Mouse (Mus musculus): ENCODE measurements around the gene Cdc42se2. TPM values are rescaled to one million over a fixed set of nuclear protein-coding genes. Genes with fewer than 3 reads are reported as not detected.

Gene Cdc42se2
- polyA plus RNA-seq, 1 experiment from 2014 or later, result 65.1 TPM

DNA sequence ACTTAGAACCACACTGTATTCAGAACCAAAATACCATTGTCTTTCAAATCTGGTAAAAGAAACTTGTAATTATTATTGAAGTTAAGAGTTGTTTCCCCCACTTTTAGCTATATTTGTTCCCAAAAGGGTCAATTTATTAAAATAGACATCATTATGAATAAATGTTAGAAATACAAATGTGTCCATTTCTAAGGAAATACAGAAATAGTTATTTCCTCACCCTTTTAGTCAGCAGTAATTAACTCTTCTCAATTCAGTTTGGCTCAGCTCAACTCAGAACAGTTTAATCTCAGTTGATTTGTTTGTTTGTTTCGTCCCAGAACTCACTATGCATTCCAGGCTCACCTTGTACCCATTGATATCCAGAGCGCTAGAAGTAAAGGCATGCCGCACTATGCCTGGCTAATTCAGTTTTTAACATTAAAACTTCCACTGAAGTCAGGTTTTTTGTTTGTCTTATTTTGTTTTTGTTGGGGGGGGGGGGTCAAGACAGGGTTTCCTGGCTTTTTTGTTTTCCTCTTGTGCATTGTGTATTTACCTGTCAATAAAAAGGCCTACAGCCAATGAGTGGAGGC is 19.3 kb downstream of the Cdc42se2 start:
- Histone ChIP-seq H3K4me2 (ENCODE audit: low read length) (no peak overlapping the region), H3K9me3 (ENCODE audit: control insufficient read depth, low read length) (no peaks in the 10 kb centered on the region), H3K4me1 (ENCODE audit: control insufficient read depth in 2 of 2, insufficient read depth in 2 of 2, low read length in 2 of 2) (peaks cover 2 to 36% of the 10 kb centered on the region in 2 experiments; a peak in 3 of 4 replicates), H3K27me3 (ENCODE audit: control insufficient read depth, insufficient read depth, low read length) (no peaks in the 10 kb centered on the region), H3K9ac (ENCODE audit: low read length) (no peak overlapping the region), H3K4me3 (ENCODE audit: control insufficient read depth in 1 of 2, insufficient read depth in 1 of 2, low read depth in 1 of 2, low read length in 2 of 2) (no peak overlapping the region), H3K36me3 (ENCODE audit: control insufficient read depth, insufficient read depth, low read length) (no peaks in the 10 kb centered on the region), H3K27ac (replicated peaks in 1 of 2; ENCODE audit: control insufficient read depth in 1 of 2, insufficient read depth in 1 of 2, low read depth in 2 of 2, low read length in 2 of 2) (no peak overlapping the region)
- no peak for ATAC-seq (ENCODE audit: insufficient number of reproducible peaks, insufficient read depth, low FRiP score, low read depth)
- WGBS, result 92% methylated on average over 3 of the region's 3 CpGs

DNA sequence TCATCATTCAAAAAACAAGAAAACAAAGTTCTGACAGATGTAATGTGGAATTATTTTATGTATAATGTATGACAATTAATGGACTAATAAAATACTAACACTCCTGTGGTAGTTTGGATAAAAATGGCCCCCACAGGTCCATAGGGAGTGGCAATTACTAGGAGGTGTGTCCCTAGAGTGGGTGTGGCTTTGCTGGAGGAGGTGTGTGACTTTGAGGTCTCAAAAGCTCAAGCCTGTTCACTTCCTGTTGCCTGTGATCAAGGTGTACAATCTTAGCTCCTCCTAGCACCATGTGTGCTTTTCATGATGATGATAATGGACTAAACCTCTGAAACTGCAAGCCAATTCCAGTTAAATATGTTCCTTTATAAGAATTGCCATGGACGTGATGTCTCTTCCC is 22.7 kb downstream of the Cdc42se2 start:
- Histone ChIP-seq H3K36me3 (ENCODE audit: control insufficient read depth, insufficient read depth, low read length) (no peaks in the 10 kb centered on the region), H3K9ac (ENCODE audit: low read length) (no peak overlapping the region), H3K9me3 (ENCODE audit: control insufficient read depth, low read length) (no peaks in the 10 kb centered on the region), H3K4me3 (ENCODE audit: control insufficient read depth in 1 of 2, insufficient read depth in 1 of 2, low read depth in 1 of 2, low read length in 2 of 2) (no peak overlapping the region), H3K27ac (replicated peaks in 1 of 2; ENCODE audit: control insufficient read depth in 1 of 2, insufficient read depth in 1 of 2, low read depth in 2 of 2, low read length in 2 of 2) (no peak overlapping the region), H3K4me1 (ENCODE audit: control insufficient read depth in 2 of 2, insufficient read depth in 2 of 2, low read length in 2 of 2) (peaks cover 2 to 21% of the 10 kb centered on the region in 2 experiments; a peak in 3 of 4 replicates), H3K27me3 (ENCODE audit: control insufficient read depth, insufficient read depth, low read length) (no peaks in the 10 kb centered on the region), H3K4me2 (ENCODE audit: low read length) (no peak overlapping the region)
- WGBS, result 90% methylated on average over 1 of the region's 1 CpGs
- ATAC-seq (ENCODE audit: insufficient number of reproducible peaks, insufficient read depth, low FRiP score, low read depth), result no peak

DNA sequence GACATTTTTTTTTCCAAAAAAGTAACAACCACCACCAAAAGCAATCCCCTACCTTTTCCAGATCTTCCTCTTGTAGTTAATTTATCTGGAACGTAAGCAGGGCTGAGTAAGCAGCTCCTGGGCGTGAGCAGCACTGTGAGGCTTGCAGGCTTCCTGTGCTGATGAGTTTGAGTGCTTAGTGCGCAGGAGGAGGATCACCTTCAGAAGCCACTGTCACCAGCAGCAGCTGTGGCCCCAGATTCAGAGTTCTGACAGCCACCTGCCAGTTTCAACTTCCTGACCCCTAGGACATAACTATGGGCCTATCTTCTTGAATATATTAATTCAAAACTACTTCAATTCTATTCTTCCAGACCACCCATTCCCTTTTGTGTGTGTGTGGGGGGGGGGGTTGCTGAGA is 23.4 kb downstream of the Cdc42se2 start:
- Histone ChIP-seq H3K9ac (ENCODE audit: low read length) (no peak overlapping the region), H3K27ac (replicated peaks in 1 of 2; ENCODE audit: control insufficient read depth in 1 of 2, insufficient read depth in 1 of 2, low read depth in 2 of 2, low read length in 2 of 2) (no peak overlapping the region), H3K4me3 (ENCODE audit: control insufficient read depth in 1 of 2, insufficient read depth in 1 of 2, low read depth in 1 of 2, low read length in 2 of 2) (no peak overlapping the region), H3K4me1 (ENCODE audit: control insufficient read depth in 2 of 2, insufficient read depth in 2 of 2, low read length in 2 of 2) (peaks cover 2 to 15% of the 10 kb centered on the region in 2 experiments; a peak in 3 of 4 replicates), H3K27me3 (ENCODE audit: control insufficient read depth, insufficient read depth, low read length) (no peaks in the 10 kb centered on the region), H3K4me2 (ENCODE audit: low read length) (no peak overlapping the region), H3K36me3 (ENCODE audit: control insufficient read depth, insufficient read depth, low read length) (no peaks in the 10 kb centered on the region), H3K9me3 (ENCODE audit: control insufficient read depth, low read length) (no peaks in the 10 kb centered on the region)
- no peak for ATAC-seq (ENCODE audit: insufficient number of reproducible peaks, insufficient read depth, low FRiP score, low read depth)
- 60% methylated on average over 3 of the region's 3 CpGs for WGBS

DNA sequence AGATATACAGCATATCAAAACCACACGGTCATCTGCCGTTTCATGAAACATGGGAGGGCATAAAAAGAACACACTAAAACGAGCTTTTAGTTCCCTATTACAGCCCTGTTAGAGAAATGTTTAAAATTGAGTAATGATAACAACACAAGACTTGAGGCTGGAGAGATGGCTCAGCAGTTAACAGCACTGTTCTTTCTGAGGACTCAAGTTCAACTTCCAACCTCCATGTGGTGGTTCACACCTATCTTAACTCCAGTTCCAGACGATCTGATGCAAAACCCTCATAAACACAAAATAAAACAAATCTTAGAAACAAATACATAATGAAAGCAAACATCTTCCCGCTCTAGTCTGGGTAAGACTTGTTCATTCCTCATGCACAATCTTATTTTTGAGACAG is 24.7 kb downstream of the Cdc42se2 start:
- WGBS, result 89% methylated on average over 5 of the region's 5 CpGs

DNA sequence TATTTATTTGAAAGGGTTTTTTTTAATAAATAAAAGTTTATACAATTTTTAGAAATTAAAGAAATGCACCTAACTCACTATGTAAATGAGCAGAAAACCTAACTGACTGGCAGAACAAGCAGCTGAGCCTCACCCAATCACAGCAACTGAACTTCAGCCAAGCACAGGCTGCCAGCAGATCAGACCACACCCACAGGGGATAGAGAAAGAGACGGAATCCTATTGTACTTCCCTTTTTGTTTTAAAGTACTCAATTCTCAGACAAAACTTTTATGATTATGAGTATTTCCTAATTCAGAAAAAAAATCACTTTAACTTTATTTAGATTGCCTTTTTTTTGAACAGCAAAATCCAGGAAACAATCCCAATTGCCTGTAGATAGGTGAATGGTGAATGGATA is 29.5 kb downstream of the Cdc42se2 start:
- Histone ChIP-seq H3K4me2 (ENCODE audit: low read length) (peak overlapping the region; percentile 11; the same call in 1 of the 2 replicates), H3K36me3 (ENCODE audit: control insufficient read depth, insufficient read depth, low read length) (peaks cover 13% of the 10 kb centered on the region), H3K9ac (ENCODE audit: low read length) (no peak overlapping the region), H3K4me3 (ENCODE audit: control insufficient read depth in 1 of 2, insufficient read depth in 1 of 2, low read depth in 1 of 2, low read length in 2 of 2) (no peak overlapping the region), H3K4me1 (ENCODE audit: control insufficient read depth in 2 of 2, insufficient read depth in 2 of 2, low read length in 2 of 2) (peaks cover 2 to 16% of the 10 kb centered on the region in 2 experiments), H3K9me3 (ENCODE audit: control insufficient read depth, low read length) (no peaks in the 10 kb centered on the region), H3K27ac (replicated peaks in 1 of 2; ENCODE audit: control insufficient read depth in 1 of 2, insufficient read depth in 1 of 2, low read depth in 2 of 2, low read length in 2 of 2) (no peak overlapping the region), H3K27me3 (ENCODE audit: control insufficient read depth, insufficient read depth, low read length) (no peaks in the 10 kb centered on the region)
- WGBS, result 40% methylated on average over 1 of the region's 1 CpGs
- ATAC-seq (ENCODE audit: insufficient number of reproducible peaks, insufficient read depth, low FRiP score, low read depth), result no peak

More for the DNA sequence above, 24.7 kb downstream of the Cdc42se2 start:
- no peak overlapping the region for H3K4me2 ChIP-seq (ENCODE audit: low read length)
- H3K4me3 ChIP-seq (ENCODE audit: control insufficient read depth in 1 of 2, insufficient read depth in 1 of 2, low read depth in 1 of 2, low read length in 2 of 2), result no peak overlapping the region
- no peak overlapping the region for H3K27ac ChIP-seq (replicated peaks in 1 of 2; ENCODE audit: control insufficient read depth in 1 of 2, insufficient read depth in 1 of 2, low read depth in 2 of 2, low read length in 2 of 2)
- H3K9me3 ChIP-seq (ENCODE audit: control insufficient read depth, low read length), result no peaks in the 10 kb centered on the region
- no peak for ATAC-seq (ENCODE audit: insufficient number of reproducible peaks, insufficient read depth, low FRiP score, low read depth)
- no peaks in the 10 kb centered on the region for H3K27me3 ChIP-seq (ENCODE audit: control insufficient read depth, insufficient read depth, low read length)
- H3K36me3 ChIP-seq (ENCODE audit: control insufficient read depth, insufficient read depth, low read length), result no peaks in the 10 kb centered on the region
- H3K9ac ChIP-seq (ENCODE audit: low read length), result no peak overlapping the region
- H3K4me1 ChIP-seq (ENCODE audit: control insufficient read depth in 2 of 2, insufficient read depth in 2 of 2, low read length in 2 of 2), result peaks cover 2 to 12% of the 10 kb centered on the region in 2 experiments; a peak in 3 of 4 replicates

DNA sequence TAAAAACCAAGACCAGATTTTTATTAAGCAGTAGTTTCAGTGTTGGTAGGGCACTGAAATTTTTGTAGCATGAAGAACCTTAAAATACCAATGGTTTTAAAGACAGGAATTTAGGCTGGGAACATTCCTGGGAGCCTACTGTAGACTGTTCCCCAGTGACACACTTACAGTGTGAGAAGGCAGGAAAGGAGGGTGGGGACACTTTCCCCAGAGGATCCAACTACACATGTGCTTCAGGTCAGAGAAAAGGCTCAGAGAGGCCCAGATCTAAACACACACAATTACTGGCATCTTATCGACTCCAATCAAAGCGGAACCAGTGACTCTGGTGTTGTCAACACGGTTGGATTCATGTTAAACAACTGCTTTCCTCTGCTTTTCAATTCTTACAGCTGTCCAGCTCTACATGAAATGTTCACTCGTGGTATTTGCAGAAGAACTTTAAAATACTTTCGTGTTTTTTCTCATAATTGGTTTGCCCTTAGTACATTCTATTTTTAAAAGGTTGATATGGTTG is 32.3 kb downstream of the Cdc42se2 start:
- Histone ChIP-seq H3K4me2 (ENCODE audit: low read length) (no peak overlapping the region), H3K27ac (replicated peaks in 1 of 2; ENCODE audit: control insufficient read depth in 1 of 2, insufficient read depth in 1 of 2, low read depth in 2 of 2, low read length in 2 of 2) (no peak overlapping the region), H3K36me3 (ENCODE audit: control insufficient read depth, insufficient read depth, low read length) (peaks cover 21% of the 10 kb centered on the region), H3K27me3 (ENCODE audit: control insufficient read depth, insufficient read depth, low read length) (no peaks in the 10 kb centered on the region), H3K9ac (ENCODE audit: low read length) (no peak overlapping the region), H3K9me3 (ENCODE audit: control insufficient read depth, low read length) (no peaks in the 10 kb centered on the region), H3K4me3 (ENCODE audit: control insufficient read depth in 1 of 2, insufficient read depth in 1 of 2, low read depth in 1 of 2, low read length in 2 of 2) (no peak overlapping the region), H3K4me1 (ENCODE audit: control insufficient read depth in 2 of 2, insufficient read depth in 2 of 2, low read length in 2 of 2) (peaks cover 0 to 19% of the 10 kb centered on the region in 2 experiments)
- no peak for ATAC-seq (ENCODE audit: insufficient number of reproducible peaks, insufficient read depth, low FRiP score, low read depth)
- WGBS, result 77% methylated on average over 5 of the region's 5 CpGs

DNA sequence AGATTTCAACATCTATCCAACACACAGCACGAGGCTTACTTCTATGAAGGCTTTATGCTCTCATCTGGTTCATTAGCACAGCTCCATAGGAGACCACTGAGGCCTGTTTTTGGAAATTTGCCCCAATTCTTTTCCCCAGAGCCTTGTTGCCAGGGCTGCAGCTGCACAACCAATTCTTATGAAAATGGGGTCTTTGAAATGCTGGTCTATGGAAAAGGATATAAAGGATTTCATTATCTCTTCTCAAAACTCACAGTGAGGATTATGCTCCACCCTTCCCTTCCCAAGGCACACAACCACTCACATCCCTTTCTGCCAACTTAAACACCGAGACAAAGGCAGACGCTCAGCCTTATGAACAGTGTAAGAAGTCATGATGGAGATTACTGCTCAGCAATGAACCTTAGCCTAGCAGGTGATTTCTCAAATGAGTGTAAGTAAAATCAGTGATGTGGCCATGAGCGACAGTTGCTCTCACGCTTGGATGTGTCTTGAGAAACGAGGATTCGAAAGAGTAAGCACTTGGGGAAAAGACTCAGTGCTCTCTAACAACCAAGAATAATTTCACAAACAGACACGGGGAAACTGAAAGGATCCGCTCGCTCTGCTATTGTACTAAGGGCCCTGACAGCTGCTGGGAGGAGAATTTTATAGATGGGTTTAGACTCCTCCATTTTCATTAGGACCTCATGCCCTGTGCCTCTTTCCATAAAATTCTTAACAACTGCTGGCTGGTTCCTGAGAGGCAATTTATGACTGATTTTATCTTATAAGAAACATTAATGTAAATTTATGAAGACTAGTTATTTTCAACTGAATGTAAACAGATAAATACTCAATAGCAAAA is 33.0 kb downstream of the Cdc42se2 start:
- no peak overlapping the region for H3K27ac ChIP-seq (replicated peaks in 1 of 2; ENCODE audit: control insufficient read depth in 1 of 2, insufficient read depth in 1 of 2, low read depth in 2 of 2, low read length in 2 of 2)
- no peak overlapping the region for H3K9ac ChIP-seq (ENCODE audit: low read length)
- no peak overlapping the region for H3K4me3 ChIP-seq (ENCODE audit: control insufficient read depth in 1 of 2, insufficient read depth in 1 of 2, low read depth in 1 of 2, low read length in 2 of 2)
- no peak overlapping the region for H3K4me2 ChIP-seq (ENCODE audit: low read length)
- H3K27me3 ChIP-seq (ENCODE audit: control insufficient read depth, insufficient read depth, low read length), result no peaks in the 10 kb centered on the region
- H3K36me3 ChIP-seq (ENCODE audit: control insufficient read depth, insufficient read depth, low read length), result peaks cover 25% of the 10 kb centered on the region
- WGBS, result 88% methylated on average over 10 of the region's 10 CpGs
- ATAC-seq (ENCODE audit: insufficient number of reproducible peaks, insufficient read depth, low FRiP score, low read depth), result no peak
- peaks cover 0 to 19% of the 10 kb centered on the region in 2 experiments for H3K4me1 ChIP-seq (ENCODE audit: control insufficient read depth in 2 of 2, insufficient read depth in 2 of 2, low read length in 2 of 2)
- H3K9me3 ChIP-seq (ENCODE audit: control insufficient read depth, low read length), result no peaks in the 10 kb centered on the region
